Mouse (Mus musculus): Measurements from ENCODE around the gene Ttyh2. TPM values are rescaled to one million over a fixed set of nuclear protein-coding genes. Genes with fewer than 3 reads are reported as not detected.

Gene Ttyh2
- total and polyA plus RNA-seq, 3 experiments, result 70.3 to 182 (median 115) TPM

DNA sequence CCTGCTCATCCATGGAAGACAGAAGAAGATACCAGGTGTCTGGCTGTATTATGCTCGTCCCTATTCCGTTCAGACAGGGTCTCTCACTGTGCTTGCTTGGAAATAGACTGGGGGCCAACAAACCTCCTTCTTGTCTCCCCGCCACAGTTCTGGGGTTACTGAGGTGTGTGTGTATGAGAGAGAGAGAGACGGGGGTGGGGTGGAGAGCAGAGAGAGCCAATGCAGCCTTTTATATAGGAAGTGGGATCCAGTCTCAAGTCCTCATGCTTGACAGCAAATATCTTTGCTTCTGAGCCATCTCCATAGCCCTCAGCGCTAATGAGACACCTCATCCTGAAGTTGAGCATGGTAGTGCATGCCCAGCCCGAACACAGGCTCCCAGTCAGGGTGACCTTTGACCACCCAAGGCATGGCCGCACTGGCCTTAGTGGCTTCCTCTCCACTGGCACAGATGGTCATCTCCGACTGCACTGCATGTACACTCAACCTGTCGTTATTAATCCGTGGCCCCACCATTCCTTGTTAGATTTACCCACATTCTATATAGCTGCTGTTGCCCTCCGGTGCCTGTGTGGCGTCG lies 7.2 kb downstream of the Ttyh2 start:
- no peak for DNase-seq

DNA sequence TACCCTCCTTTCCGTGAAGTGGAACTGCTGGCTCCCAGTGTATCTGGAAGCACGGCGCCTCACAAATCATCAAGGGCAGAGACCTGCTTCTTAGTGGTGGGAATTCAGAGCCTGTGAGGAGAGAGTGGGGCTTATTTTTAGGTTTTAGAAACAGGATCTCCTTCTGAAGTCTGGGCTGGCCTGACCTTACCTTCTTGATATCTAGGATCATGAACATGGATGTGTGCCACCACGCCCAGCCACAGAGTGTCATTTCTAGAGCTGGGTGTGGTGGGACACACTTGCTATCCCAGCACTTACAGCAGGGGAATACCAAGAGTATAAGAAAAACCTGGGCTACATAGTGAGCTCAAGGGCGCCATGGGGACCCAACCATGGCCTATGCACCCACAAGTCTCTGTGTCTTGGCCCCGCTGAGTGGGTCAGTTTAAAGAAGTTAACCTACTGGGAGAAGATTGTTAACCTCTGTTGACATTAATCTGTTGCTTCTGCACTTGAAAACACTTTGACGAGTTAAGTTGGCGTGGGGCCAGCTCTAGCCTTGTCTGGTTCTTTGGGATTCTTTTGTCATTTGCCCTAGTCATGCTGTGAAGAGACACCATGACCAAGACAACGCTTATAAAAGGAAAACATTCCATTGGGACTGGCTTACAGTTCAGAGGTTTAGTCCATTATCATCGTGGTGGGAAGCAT lies 7.9 kb downstream of the Ttyh2 start:
- DNase-seq, result no peak

DNA sequence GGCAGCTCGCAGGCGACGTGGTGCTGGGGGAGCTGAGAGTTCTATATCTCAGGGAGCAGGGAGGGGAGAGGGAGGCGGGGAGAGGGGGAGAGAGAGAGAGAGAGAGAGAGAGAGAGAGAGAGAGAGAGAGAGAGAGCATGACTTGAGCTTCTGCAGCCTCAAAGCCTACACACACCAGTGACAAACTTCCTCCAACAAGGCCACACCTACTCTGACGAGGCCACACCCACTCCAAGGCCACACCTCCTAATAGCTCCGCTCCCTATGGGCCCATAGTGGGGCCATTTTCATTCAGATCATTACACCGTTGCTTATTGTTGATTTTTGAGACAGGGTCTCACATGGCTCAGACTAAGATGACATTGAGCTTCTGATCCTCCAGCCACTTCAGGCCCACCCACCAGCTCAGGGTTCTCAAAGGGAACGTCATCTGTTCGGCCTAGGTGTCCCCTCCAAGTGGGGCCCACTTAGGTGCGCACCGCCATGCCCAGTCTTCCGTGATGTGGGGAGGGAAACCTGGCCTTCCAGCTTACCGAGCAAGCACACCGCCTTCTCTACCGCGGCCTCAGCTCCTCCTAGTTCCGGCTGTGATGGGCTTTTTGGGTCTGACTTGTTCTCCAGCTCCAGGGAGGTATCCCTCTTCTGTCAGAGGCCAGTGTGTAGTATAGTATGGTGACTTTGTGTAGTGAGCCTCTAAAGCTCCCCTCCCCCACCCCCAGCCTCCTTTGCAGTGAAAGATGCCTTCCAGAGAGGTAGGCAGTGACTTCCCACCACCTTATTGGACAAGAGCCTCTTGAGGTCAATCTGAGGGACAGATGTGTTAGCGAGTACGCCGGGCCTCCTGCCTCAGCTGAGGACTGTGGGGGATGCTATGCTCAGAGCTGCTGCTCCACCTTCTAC lies 8.7 kb downstream of the Ttyh2 start:
- no peak for DNase-seq

DNA sequence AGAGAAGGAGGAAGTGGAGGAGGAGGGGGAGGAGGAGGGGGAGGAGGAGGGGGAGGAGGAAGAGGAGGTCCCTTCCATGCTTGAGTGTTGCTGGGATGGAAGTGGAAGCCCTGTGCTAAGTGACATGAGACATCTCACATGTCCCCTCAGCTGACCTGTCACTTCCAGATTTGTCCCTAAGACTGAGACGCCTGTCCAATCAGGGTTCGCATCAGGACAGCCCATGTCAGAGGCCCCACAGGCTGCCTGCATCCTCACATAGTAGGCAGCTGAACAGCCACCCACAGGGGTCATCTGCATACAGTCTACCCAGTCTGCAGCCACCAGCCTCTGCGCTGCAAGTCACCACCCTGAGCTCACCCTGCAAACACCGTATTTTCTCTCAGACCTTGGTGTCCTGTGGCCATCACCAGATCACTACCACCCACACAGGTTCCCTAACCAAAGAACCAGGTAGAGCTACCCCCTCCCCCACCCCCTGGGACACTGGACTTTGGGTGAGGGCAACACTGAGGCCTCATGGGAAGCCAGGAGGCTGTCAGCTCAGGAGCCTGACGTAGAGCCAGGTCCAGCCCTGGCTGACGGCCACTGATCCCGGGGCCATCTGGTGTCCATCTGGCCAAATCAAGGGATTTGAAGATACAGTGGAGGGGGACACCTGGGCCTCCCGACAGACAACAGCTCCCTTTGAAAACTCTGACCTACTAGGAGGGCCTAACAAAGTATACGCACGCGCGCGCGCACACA lies 9.6 kb downstream of the Ttyh2 start:
- DNase-seq, result peak; percentile 52

DNA sequence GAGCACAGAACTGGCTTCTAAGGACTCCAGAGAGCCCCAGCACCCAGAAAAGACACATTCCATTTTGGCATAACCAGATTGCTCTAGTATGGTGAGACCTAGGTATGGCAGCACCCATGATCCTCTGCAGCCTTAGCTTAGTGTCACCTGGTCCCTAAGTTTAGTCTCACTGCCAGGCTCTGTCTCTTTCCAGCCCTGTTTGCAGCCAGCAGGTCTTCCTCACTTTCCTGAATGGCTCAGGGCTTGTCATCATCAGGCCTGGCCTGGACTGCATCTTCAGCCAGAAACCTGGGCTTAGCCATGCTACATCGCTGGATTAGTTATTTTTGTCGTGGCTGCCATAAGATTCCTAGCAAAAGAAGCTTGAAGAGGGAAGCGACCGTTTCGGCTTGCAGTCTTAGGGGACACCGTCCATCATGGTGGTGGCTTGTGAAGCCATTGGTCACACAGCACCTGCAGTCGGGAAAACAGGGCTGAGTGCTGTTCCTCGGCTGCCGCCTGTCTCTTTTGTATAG lies 10.4 kb downstream of the Ttyh2 start:
- DNase-seq, result no peak

DNA sequence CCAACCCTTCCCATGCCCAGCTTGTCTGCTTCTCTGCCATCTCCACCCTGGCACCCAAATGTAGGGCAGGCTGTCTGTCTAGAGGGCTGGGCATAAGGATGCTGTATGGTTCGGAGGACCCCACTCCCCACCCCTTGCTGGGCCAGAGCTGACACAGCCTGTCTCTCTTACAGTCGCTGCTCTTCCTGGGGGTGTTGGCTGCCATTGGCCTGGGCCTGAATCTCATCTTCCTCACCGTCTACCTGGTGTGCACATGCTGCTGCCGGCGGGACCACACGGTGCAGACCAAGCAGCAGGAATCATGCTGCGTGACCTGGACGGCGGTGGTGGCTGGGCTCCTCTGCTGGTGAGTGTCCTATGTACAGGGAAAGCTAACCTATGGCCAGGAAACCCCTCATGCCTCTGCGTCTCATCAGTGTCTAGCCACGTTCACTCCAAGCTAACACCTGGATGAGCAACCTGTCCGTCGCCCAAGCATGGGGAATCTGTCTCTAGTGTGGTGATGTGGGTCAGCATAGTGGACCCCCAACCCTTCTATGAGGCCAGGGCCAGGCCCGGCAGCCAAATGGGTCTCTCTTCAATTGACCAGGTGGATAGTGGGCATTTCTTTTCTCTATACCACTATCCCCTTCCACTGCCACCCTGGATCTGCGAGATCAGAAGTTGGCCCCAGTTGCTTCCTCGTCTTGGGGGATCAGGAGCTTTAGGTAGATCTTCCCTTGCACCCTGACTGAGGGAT lies 11.2 kb downstream of the Ttyh2 start:
- DNase-seq, result no peak

DNA sequence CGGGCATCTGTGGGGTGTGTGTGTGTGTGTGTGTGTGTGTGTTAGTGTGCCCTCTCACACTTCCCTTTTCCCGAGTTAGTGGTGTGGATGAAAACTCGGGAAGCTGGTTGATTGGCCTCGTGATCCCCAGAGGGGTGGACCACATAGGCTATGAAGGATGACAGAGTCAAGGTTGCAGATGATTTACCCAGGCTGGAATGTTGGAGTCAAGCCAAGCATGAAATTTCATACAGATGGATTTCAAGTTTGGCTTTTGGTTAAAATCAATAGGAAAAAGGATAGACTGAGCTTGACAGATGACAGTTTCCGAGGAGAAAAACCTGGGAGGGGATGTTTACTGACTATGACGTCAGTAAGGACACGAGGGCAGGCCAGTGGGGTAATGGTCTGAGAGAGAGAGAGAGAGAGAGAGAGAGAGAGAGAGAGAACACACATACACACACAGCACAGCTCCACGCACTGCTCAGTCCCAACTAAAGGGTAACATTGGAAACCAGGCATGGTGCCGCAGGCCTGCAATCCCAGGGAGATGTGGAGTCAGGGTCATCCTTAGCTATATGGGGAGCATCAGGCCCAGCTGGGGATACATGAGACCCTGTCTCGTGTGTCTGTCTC lies 12.4 kb downstream of the Ttyh2 start:
- DNase-seq, result peak; percentile 74

DNA sequence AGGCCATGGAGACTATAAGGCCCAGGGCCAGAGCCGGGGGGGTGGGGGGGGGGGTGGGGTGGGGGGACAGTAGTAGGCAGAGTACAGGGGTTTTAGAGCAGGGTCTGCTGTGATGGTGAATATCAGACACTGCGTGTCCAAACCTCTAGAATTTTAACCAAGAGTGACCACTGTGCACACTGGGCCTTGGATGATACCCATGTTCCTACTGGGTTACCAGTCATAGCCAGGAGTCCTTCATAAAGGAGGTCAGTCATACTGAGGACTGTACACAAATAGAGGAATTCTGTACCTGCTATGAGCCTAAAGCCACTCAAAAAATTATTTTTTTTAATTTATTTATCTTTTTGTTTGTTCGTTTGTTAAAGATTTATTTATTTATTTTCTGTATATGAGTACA lies 13.5 kb downstream of the Ttyh2 start:
- no peak for DNase-seq

DNA sequence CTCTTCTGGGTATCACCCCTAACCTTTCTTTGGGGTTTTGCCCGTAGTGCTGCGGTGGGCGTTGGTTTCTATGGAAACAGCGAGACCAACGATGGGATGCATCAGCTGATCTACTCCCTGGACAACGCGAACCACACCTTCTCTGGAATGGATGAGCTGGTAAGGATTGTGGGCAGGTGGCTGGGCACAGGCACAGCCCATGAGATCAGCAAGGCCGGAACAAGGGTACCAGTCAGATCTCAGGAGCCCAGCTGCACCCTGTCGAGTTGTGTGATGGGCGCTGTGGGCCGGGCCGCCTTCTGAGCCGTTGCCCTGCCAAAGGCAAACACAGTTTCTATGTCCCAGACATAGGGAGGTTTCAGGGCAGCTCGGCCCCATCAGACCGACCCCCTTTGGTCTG lies 15.0 kb downstream of the Ttyh2 start:
- no peak for DNase-seq

DNA sequence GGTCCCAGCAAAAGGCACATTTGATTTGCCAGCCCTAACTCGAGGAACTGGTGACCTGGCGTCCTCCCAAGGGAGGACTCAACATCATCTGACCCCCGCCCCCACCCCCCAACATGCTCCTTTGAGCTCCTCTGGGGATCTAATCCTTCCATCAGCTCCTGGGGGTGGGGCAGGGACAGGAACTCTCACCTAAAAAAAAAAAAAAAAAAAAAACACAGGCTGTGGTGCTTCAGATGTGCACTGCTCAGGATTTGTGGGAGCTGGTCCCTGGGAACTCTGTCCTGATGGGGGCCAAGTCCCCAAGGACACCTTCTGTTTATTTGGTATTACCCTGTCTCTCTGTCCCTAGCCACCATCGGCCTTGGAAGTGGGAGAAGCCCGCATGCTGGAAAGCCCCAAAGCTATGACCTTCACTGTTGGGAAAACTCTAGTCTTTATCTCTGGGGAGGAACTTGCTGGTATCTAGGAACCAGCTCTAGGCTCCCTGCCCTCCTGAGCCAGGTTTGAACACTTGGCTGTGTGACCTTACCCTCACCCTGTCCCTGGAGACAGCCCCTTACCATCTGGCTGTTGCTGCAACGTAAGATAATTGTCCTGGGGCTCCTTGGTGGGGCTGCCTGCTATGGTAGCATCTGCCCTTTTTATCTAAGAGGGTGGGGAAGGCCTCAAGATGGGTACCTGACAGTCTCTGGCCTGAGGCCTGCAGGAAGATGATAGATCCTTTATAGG lies 16.4 kb downstream of the Ttyh2 start:
- peak; percentile 86 for DNase-seq

DNA sequence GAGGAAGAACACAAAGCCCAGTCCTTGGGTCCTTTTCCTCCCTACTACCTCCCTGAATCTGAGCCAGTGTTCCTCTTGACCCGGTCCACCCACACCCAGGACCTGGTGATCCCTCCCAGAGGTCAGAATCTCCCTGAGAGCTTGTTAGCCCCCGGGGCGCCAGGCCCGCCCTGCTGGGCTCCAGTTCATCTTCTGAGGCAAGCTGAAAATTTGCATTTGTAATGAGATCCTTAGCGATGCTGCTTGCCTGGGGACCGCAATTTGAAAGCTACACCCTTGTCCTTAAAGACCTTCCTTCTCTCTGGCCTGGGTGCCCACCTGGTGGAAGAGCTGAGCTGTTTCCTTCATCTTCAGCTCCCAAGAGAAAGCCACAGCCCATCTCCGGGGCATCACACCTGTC lies 17.4 kb downstream of the Ttyh2 start:
- DNase-seq, result no peak

DNA sequence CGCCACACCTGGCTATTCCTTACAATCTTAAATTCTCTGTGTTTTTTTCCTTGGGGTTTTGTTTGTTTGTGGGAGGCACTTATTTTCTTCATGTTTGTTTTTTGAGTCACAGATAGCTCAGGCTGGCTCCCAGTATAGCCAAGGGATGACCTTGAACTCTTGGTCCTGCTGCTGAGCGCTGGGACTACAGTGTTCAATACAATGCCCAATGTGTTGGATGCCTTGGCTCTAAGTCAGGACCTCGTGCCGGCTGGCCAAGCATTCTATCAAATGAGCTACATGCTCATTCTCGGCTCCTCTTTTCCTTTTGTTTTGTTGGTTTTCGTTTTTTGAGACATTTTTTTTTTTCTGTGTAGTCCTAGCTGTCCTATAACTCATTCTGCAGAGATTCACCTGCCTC lies 18.2 kb downstream of the Ttyh2 start:
- no peak for DNase-seq

DNA sequence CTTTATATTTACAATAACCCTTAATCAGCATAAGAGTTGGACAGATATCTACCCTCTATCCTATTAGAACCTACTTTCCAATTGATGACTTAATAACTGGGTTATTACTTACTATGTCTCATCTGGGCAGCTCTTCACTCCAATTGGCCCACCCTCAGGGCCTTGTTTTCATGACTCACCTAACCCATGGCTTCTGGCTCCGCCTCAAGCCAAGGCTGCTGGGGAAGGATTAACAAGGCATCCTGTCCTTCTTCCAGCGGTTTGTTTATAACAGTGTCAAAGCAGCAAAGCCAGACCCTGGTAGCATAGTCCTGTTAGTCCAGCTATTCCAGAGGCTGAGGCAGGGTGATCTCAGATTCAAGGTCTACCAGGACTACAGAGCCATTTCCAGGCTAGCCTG lies 19.2 kb downstream of the Ttyh2 start:
- DNase-seq, result peak; percentile 90

DNA sequence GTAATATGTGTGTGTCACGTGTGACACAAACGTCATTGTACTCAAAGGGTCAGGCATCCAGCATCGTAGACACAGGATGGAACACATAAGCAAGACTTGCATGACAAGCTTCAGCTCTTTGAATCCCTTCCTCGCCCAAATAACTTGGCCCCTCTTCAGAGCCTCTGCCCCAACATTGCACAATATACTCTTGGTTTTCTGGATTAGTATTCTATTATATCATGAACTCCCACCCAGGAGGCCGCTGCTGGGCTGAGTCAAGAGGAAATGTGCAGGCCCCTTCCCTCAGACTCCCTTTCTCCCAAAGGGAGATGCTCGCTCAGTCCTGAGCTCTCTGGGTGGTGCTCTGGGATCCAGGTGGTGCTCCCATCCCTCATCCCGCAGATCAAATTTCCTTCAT lies 23.3 kb downstream of the Ttyh2 start:
- no peak for DNase-seq

DNA sequence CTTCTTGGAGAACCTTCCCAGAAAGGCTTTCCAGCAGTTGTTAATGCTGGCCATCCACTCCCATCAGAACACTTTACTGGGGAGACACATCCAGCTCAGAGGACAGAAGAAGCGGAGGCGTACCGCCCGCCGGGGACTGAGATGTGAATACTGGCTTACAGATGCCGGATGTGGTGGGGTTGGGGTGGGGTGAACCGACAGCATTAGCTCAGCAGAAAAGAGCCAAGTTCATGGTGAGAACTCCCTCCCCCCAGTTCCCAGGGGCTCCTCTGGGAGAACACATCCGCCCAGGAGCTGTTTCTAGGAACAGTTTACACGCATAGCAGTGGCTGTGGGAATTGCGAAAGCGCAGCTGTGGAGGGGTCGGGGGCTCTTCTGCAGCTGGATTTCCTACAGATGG lies 24.3 kb downstream of the Ttyh2 start:
- DNase-seq, result no peak

DNA sequence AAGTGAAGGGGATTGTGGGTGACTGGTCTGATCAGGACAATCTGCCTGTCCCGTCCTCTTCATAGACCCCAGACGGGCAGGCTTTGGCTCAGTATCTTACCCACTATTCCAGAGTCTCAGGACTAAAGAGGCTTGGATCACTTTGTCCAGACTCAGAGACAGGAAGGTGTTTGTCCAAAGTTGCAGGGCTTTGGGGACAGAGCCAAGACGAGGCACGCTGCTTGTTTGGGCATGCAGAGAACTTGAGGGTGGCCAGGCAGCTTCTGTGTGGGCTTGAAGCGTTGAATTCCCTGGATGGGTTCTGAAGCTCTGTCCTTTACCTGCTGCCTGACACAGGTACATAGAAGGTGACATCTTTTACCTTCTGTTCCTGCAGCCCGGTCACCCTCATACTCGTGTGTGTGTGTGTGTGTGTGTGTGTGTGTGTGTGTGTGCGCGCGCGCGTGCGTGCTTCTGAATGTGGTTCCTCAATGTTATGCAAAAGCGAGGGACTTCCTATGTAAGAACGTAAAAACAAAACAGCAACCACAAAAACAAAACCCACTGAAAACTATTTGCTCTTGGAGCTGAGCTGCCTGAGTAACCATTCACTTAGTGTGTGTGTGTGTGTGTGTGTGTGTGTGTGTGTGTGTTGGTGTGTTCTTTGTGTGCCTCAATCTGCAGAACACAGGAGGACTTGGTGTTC lies 27.2 kb downstream of the Ttyh2 start:
- no peak for DNase-seq

DNA sequence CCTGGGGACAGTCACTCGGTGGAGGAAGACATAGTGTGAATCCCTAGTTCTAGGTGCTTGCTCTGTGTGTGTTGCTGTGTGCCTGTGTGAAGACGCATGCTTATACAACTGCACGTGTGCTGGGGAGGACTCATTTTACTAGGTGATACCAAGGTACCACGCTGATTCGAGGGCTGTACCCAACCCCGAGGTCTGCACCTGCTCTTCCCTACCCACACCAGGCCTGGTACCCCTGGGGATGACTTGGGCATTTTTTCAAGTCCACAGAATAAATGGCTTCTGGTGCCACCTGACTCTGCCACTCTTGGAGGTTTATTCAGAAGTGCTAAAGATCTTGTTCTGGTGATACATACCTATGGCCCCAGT lies 27.7 kb downstream of the Ttyh2 start:
- no peak for DNase-seq

DNA sequence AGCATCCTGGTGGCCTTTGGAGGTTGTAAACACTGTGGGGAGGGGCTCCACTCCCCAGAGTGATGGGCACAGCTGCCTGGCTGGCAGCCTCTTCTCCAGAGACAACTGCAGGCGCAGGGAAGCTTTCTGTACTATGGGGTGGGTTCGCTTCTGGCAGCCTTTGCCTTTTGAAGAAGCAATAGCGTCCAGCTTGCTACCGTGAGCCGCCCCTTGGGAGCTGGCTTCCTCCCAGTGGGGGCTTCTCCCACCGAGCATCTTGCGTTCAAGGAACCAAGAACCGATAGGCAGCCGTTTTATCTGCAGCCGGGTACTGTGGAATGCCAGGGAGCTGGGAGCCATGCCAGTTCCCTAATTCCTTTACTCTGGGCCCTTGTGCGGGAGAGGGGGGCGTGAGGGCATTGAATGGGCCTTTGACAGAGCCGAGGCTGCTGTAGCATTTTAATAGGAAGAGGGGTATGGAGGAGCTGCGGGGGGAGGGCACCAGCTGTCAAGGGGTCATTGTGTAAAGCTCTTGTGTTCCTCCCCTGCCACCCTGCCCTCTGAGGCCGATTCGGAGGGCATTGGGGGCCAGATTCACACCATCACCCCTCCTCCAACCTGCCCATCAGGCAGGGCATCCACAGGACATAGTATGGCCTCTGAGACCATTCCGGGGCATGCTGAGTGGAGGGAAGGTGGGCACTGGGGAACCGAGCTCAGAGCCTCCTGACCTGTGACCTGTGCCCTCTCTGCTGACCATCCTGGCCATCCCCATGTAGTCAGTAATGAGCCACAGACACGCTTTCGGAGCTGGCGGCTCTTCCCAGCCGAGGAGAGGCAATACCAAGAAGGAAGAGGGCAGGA lies 29.1 kb downstream of the Ttyh2 start:
- DNase-seq, result no peak

DNA sequence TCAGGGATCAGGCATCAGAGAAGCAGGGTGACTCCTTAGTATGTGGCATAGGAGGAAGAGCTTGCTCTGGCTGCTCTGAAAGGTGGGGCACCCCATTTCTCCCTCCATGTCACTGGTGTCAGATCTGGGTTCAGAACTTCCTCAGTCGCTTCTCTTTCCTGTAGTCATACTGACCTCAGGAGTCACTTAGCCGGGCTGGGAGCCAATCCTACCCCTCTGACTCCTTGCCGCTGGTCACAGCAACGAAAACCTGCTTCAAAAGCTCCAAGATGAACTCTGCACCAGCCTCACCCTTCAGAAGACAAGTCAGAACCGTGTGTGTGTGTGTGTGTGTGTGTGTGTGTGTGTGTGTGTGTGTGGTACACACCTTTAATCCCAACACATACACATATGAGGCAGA lies 31.1 kb downstream of the Ttyh2 start:
- DNase-seq, result no peak
